Mouse (Mus musculus) megakaryocyte, embryonic 14.5 days (primary cell): ENCODE results near the gene Stpg4. TPM values are rescaled to one million over a fixed set of nuclear protein-coding genes. Genes with fewer than 3 reads are reported as not detected.

ENCODE experiments used
- H3K27me3 ChIP-seq: replicated peaks from 2 replicates; pipeline ENCODE3; 2012; ENCODE audit warnings: inconsistent platforms
- H3K36me3 ChIP-seq: replicated peaks from 2 replicates; pipeline ENCODE3; 2012; ENCODE audit warnings: low read length, inconsistent platforms, mixed read lengths
- H3K4me1 ChIP-seq: 2 replicates; pipeline ENCODE4 v1.6.1; 2012; ENCODE audit warnings: inconsistent platforms
- H3K4me3 ChIP-seq: replicated peaks from 2 replicates; pipeline ENCODE3; 2012; ENCODE audit warnings: moderate library complexity, mild to moderate bottlenecking, inconsistent platforms
- H3K9me3 ChIP-seq: 2 replicates; pipeline ENCODE4 v1.6.1; 2012; ENCODE audit warnings: inconsistent platforms
- FLI1 ChIP-seq: IDR thresholded peaks from 2 replicates; pipeline ENCODE4 v1.6.1; 2012; ENCODE audit warnings: low read length, inconsistent platforms, mixed read lengths
- GATA1 ChIP-seq: IDR thresholded peaks from 3 replicates; pipeline ENCODE4 v1.6.1; 2012; ENCODE audit warnings: mixed read lengths, low read length, inconsistent platforms, borderline replicate concordance
- polyA plus RNA-seq: library from polyadenylated mRNA; stranded (reverse); fragments of >175 nt; gene quantifications from 2 replicates; pipeline ENCODE4 v1.2.3, GENCODE M21; 2012; ENCODE audit warnings: low replicate concordance; ENCODE audit not compliant: insufficient read depth

The Stpg4 gene
- polyA plus RNA-seq, 1 experiment = not detected

DNA sequence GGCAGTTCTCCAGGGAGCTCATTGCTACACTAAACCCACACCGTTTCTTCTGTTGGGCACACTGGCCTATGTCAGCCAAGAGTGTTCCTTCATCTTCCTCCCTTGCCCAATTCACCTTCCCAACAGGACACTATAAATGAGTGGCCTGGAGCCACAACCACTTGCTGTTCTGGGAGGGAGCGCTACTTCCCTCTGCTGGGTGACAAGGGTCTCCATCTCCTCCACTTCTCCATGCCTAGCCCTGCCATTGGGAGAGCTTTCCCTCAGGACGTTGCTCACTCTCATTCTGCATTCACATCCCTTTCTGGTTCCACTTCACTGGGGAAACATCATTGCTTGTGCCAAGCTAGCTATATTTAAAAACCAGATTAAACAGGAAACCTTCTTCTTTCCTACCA, 34.0 kb upstream of the Stpg4 start:
- Histone ChIP-seq H3K4me3 (no peak overlapping the region), H3K9me3 (no peaks in the 10 kb centered on the region), H3K4me1 (peaks cover 35% of the 10 kb centered on the region), H3K27me3 (peaks cover 55% of the 10 kb centered on the region), H3K36me3 (no peaks in the 10 kb centered on the region)
- TF ChIP-seq FLI1 = no peak
- no peak for TF ChIP-seq GATA1

DNA sequence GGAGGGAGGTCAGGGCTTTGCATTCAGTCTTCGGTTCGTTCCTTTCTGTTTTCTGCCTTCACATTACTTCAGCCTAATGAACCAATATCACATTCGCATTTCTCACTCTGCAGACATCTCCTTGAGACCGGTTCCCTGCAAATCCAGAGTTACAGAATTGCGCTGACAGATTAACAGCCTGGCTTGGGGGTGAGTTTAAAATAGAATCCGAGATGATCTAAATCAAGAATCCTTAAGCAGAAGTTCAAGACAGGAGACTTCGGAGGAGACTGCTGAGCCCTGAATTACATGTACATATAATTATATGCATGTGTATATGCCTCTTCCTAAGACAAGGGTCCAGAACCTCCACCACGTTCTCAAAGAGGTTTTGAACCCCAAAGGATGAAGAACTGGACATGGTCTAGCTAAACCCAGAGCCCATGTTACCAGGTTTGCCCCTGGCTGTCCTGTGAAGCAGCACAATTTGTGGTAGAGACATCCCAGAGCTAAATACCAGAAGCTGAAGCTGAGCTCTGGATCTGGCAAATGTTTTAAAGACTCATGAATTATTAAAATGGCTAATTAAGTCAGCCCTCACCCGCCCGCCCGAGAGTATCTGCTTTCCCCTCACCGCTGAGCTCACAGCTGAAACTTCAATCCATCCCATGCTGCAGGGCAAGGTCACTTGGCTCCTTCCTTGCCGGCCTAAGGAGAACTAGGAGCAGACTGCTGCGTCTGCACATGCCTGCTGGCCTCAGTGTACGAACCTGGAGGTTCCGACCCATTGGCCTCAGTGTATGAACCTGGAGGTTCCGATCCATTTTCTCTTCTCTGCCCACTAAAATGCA, 33.3 kb upstream of the Stpg4 start:
- Histone ChIP-seq H3K4me1 (peaks cover 35% of the 10 kb centered on the region), H3K4me3 (peak overlapping the region; percentile 86), H3K27me3 (peaks cover 56% of the 10 kb centered on the region), H3K9me3 (no peaks in the 10 kb centered on the region), H3K36me3 (no peaks in the 10 kb centered on the region)
- TF ChIP-seq FLI1 (no peak), GATA1 (no peak)

DNA sequence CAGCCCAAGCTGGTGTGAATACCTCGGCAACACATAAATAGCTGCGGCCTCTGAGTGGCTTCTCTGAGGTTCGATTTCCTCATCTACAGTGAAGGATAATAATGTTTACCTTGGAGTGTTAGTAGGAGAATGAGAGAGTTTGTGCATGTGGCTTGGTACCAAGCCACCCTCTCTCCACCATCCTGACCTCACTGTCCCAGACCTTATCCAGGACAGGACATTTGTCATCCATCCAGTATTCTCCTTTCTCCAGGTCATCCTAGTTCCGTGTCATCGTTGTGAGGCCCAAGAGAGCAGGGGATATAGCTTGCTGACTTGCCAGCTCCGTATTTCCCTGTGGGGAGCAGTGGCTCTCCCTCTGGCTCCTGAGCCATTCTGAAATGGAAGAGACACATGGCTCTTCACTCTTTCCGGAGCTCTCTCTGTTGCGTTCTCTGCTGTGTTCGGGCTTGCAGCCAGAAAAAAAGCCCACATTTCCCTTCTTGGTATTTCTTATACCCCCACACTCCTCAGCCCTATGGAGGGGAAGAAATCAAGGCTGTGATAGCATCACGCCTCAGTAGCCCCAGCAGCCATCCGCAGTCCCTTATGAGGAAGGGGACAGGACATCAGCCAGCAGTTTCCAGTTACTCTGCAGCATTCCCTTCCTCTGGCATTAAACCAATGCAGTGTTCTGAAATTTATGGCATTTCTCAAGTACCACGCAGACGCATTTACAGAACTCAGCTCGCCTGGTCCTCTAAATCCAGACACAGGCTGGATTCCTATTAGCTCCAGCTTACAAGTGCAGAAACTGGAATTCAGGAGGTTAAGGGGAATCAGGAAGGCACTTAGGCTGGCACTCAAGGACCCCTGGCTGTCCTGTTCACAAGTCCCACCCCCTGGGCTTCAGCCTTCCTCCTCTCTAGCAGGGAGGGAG, 32.5 kb upstream of the Stpg4 start:
- H3K4me3 ChIP-seq = peak overlapping the region; percentile 86
- no peaks in the 10 kb centered on the region for H3K9me3 ChIP-seq
- peaks cover 35% of the 10 kb centered on the region for H3K4me1 ChIP-seq
- no peak for TF ChIP-seq GATA1
- TF ChIP-seq FLI1 = no peak
- H3K36me3 ChIP-seq = no peaks in the 10 kb centered on the region
- H3K27me3 ChIP-seq = peaks cover 63% of the 10 kb centered on the region

DNA sequence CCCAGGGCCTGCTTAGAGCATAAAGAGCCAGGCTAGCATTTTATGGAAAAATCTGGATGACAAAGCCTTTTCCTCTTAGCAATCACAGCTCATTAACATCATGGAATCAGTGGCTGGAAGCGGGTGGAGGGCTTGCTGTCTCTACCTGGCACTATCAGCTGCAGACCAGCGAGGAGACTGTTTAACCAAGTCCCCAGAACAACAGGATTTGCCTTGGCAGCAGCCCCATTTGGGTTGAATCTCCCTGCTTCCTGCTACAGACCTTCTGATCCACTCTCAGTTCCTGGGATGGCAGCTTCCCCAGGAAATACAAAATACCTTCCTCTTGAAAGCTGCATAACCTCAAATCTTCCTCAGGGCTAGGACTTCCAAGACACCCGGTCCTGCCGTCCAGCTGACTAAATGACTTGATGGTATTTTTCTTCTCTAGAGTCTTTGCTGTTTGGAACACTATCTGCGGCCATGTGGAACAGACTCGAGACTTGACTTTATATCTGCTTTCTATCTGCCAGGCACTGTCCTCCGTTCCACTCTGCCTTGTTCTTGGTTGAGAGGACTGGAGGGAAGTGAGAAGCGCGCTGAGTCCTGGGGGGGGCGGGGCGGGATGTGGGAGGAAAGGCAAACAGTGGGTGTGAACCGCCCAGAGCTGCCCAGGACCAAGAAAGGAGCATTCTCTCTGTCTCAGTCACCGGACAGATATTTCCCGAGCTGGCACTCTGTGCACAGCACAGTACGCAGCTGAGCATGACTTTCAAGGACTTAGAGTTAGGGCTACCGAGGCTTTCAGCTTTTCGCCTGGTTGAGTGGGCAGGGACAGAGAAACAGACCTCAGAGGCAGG, 31.6 kb upstream of the Stpg4 start:
- Histone ChIP-seq H3K4me3 (peak overlapping the region; percentile 86), H3K36me3 (no peaks in the 10 kb centered on the region), H3K4me1 (peaks cover 35% of the 10 kb centered on the region), H3K9me3 (no peaks in the 10 kb centered on the region), H3K27me3 (peaks cover 66% of the 10 kb centered on the region)
- TF ChIP-seq FLI1 (no peak), GATA1 (no peak)

DNA sequence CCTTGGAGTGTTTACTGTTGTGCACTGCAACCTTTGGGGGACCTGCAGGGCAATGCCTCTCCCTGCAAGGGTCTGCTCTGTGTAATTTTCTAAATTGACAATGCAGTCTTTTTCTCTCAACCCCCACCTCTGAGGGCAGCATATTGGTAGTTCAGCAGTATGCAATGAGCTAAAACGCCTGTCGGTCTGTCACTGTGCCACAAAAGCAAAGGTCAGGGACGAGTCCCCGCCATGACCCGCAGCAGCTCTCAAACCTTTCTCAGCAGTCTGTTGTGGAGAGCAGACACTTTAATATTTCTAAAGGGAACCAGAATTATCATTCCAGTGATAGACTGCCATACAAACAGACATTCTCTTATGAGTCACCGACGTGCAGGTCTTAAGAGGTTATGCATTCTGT, 30.4 kb upstream of the Stpg4 start:
- peaks cover 65% of the 10 kb centered on the region for H3K27me3 ChIP-seq
- no peaks in the 10 kb centered on the region for H3K36me3 ChIP-seq
- peaks cover 41% of the 10 kb centered on the region for H3K4me1 ChIP-seq
- H3K9me3 ChIP-seq = no peaks in the 10 kb centered on the region
- TF ChIP-seq FLI1 = no peak
- TF ChIP-seq GATA1 = no peak
- no peak overlapping the region for H3K4me3 ChIP-seq

DNA sequence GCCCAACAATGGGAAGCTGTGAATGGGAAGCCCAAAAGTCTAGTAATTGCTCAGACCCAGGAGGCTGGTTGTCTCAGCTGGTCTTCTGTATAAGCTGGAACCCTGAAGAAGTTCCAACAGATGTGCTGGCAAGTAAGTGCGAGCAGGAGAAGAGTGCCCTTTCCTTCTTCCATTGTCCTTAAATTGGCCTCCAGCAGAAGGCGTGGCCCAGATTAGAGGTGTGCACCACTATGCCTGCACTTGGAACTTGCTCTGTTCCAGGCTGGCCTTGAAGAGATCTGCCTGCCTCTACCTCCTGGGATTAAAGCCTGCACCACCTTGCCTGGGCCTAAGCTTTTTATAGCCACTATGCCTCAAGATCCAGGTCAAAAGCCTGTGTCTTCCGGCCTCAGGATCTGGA, 26.6 kb upstream of the Stpg4 start:
- no peaks in the 10 kb centered on the region for H3K36me3 ChIP-seq
- TF ChIP-seq FLI1 (no peak), GATA1 (no peak)
- H3K4me1 ChIP-seq = peaks cover 24% of the 10 kb centered on the region
- H3K9me3 ChIP-seq = no peaks in the 10 kb centered on the region
- no peak overlapping the region for H3K4me3 ChIP-seq
- peaks cover 42% of the 10 kb centered on the region for H3K27me3 ChIP-seq

DNA sequence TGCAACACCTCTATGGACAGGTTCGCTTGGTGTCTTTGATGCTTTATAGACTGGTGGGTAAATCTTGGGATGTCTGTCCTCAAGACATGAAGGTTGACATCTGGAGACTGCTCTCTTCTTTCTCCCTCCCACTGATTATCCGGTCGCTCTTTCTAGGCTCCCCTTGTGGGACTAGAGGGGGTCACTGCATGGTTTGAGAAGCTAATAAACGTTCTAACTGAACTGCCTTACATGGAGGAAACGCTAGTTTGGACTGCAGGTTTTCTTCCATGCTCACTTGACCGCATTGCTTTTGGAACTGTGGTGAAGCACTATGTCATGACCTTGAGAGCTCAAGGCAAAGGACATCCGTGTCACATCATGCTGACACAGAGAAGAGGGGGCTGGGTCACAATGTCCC, 25.8 kb upstream of the Stpg4 start:
- TF ChIP-seq FLI1 (no peak), GATA1 (no peak)
- Histone ChIP-seq H3K4me1 (peaks cover 27% of the 10 kb centered on the region), H3K27me3 (peaks cover 38% of the 10 kb centered on the region), H3K4me3 (no peak overlapping the region), H3K36me3 (no peaks in the 10 kb centered on the region), H3K9me3 (no peaks in the 10 kb centered on the region)

DNA sequence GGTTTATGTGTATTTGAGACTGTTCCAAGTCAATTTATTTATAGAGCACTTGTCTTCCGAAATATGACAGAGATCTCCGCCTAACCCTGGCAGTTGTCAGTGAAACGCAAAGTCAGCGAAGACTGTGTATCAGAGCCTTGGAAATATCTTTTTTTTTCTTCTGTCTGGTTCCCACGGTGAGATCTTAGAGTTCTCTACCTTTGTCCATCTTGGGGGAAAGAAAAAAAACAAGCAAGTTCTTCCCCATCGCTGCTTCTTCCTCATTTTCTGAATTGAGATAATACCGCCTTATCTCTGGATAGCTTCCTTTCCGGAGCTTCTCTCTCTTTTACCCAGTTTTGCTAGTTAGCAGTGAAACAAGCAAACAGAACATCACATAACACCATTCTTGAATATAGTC, 21.3 kb upstream of the Stpg4 start:
- H3K4me3 ChIP-seq = no peak overlapping the region
- TF ChIP-seq GATA1 = no peak

DNA sequence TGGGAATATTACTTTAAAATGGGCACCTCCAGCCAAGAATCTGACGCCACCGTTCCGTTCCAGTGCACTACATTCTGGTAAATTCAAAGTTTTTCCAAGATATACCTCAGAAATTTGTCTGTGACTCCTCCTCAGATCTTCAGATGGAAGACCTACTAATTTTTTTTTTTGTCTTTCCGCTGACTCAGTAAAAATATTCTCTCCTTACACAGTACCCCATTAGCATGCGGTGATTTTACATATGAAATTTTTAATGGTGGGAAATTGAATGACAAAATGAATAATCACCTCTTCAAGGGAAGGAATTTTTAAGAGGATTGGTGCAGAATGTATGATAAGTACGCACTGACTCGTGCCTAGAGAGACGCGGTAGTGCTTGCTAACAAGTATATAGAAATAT, 20.8 kb upstream of the Stpg4 start:
- no peak overlapping the region for H3K4me3 ChIP-seq

More for the DNA sequence above, 21.3 kb upstream of the Stpg4 start:
- Histone ChIP-seq H3K4me1 (peaks cover 47% of the 10 kb centered on the region), H3K27me3 (peaks cover 12% of the 10 kb centered on the region), H3K36me3 (peaks cover 5% of the 10 kb centered on the region), H3K9me3 (no peaks in the 10 kb centered on the region)

More for the DNA sequence above, 20.8 kb upstream of the Stpg4 start:
- Histone ChIP-seq H3K27me3 (peaks cover 10% of the 10 kb centered on the region), H3K4me1 (peaks cover 50% of the 10 kb centered on the region), H3K36me3 (peaks cover 9% of the 10 kb centered on the region), H3K9me3 (no peaks in the 10 kb centered on the region)
- no peak for TF ChIP-seq GATA1
- TF ChIP-seq FLI1 = no peak
